Mouse (Mus musculus): ENCODE results near the gene Cfdp1.

The Cfdp1 gene

GRCm38 (mm10) chr8:111853861-111854501 is at the start of gene Cfdp1:
TSS of gene Cfdp1 (minus strand) at chr8:111854291.
- peak; percentile 98 for DNase-seq

GRCm38 (mm10) chr8:111902080-111902479 is 48.0 kb upstream of the Cfdp1 start:
- no peak for DNase-seq

- no peak for DNase-seq
These were observed 44.5 kb upstream of the Cfdp1 start for GRCm38 (mm10) chr8:111898586-111898985.

GRCm38 (mm10) chr8:111894955-111895354 is 40.9 kb upstream of the Cfdp1 start:
- DNase-seq: no peak

GRCm38 (mm10) chr8:111892615-111893014 is 38.5 kb upstream of the Cfdp1 start:
- DNase-seq: no peak

GRCm38 (mm10) chr8:111891983-111892382 is 37.9 kb upstream of the Cfdp1 start:
- no peak for DNase-seq

- no peak for DNase-seq
These were observed 36.8 kb upstream of the Cfdp1 start for GRCm38 (mm10) chr8:111890911-111891303.

- DNase-seq: no peak
These were observed 36.1 kb upstream of the Cfdp1 start for GRCm38 (mm10) chr8:111889931-111890910.

- no peak for DNase-seq
These were observed 34.1 kb upstream of the Cfdp1 start for GRCm38 (mm10) chr8:111888091-111888650.

GRCm38 (mm10) chr8:111887479-111887878 is 33.4 kb upstream of the Cfdp1 start:
- DNase-seq: no peak

- DNase-seq: no peak
These were observed 29.5 kb upstream of the Cfdp1 start for GRCm38 (mm10) chr8:111883615-111884014.

- DNase-seq: peak; percentile 18
These were observed 27.5 kb upstream of the Cfdp1 start for GRCm38 (mm10) chr8:111881591-111881990.

GRCm38 (mm10) chr8:111877711-111878110 is 23.6 kb upstream of the Cfdp1 start:
- DNase-seq: peak; percentile 11

GRCm38 (mm10) chr8:111876355-111876948 is 22.4 kb upstream of the Cfdp1 start, which contains the start of gene Tmem170:
TSS of gene Tmem170 (minus strand) at chr8:111876750.
- peak; percentile 99 for DNase-seq

GRCm38 (mm10) chr8:111875758-111876157 is 21.7 kb upstream of the Cfdp1 start:
- DNase-seq: peak; percentile 35

GRCm38 (mm10) chr8:111871278-111871677 is 17.2 kb upstream of the Cfdp1 start:
- DNase-seq: no peak

- DNase-seq: no peak
These were observed 16.3 kb upstream of the Cfdp1 start for GRCm38 (mm10) chr8:111870379-111870778.

- DNase-seq: no peak
These were observed 14.6 kb upstream of the Cfdp1 start for GRCm38 (mm10) chr8:111868664-111869063.

- DNase-seq: no peak
These were observed 11.8 kb upstream of the Cfdp1 start for GRCm38 (mm10) chr8:111865857-111866256.

- DNase-seq: no peak
These were observed 11.2 kb upstream of the Cfdp1 start for GRCm38 (mm10) chr8:111865130-111865852.

- no peak for DNase-seq
These were observed 10.6 kb upstream of the Cfdp1 start for GRCm38 (mm10) chr8:111864648-111865047.

GRCm38 (mm10) chr8:111863280-111863679 is 9.2 kb upstream of the Cfdp1 start:
- DNase-seq: no peak

All from kidney, adult 11 months (tissue).